Mouse (Mus musculus) erythroblast, embryonic 14.5 days (primary cell): Measurements from ENCODE around the gene Supt6.

Experiments
- GATA1 ChIP-seq: IDR thresholded peaks from 2 replicates; pipeline ENCODE4 v1.6.1; 2012; ENCODE audit warnings: low read length, inconsistent platforms, mixed read lengths
- TAL1 ChIP-seq: IDR thresholded peaks from 3 replicates; pipeline ENCODE4 v1.6.1; 2012; ENCODE audit warnings: low read length, inconsistent platforms, mixed read lengths

- no peak for TF ChIP-seq TAL1
- TF ChIP-seq GATA1, result no peak
Observed at GRCm38 (mm10) chr11:78240193-78240857, 5.5 kb downstream of the Supt6 start.
